Mouse (Mus musculus) frontal cortex, postnatal 25 days (tissue): ENCODE measurements around the gene Trim72.
"Not testable (repeated sequence)": the region's sequence is repeated elsewhere in the genome, so short reads cannot be mapped to it uniquely, and the experiment has no call there.

Experiments
- DNase-seq, 2 experiments: peaks; one replicate each; pipeline ENCODE4 v3.0.0; 2022; ENCODE audit warnings: low spot score in 2 of 2

Gene Trim72

GRCm38 (mm10) chr7:128006193-128006592 lies 2.4 kb downstream of the Trim72 start:
- DNase-seq, result no peak

DNA sequence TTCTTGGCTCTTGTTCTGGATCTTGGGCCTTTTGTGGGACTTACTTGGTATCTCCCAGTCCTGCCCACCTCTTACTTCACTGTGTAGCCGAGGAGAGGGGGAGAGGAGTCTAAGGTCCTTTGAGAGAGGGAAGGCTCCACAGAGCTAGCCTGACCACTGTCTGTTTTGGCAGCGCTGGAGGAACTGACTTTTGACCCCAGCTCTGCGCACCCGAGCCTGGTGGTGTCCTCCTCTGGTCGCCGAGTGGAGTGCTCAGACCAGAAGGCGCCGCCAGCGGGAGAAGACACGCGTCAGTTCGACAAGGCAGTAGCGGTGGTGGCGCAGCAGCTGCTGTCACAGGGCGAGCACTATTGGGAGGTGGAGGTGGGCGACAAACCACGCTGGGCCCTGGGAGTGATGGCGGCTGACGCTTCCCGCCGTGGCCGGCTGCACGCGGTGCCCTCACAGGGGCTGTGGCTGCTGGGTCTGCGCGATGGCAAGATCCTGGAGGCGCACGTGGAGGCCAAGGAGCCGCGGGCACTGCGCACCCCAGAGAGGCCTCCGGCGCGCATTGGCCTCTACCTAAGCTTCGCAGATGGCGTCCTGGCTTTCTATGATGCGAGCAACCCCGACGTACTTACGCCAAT lies 6.1 kb downstream of the Trim72 start:
- DNase-seq, result no peak

DNA sequence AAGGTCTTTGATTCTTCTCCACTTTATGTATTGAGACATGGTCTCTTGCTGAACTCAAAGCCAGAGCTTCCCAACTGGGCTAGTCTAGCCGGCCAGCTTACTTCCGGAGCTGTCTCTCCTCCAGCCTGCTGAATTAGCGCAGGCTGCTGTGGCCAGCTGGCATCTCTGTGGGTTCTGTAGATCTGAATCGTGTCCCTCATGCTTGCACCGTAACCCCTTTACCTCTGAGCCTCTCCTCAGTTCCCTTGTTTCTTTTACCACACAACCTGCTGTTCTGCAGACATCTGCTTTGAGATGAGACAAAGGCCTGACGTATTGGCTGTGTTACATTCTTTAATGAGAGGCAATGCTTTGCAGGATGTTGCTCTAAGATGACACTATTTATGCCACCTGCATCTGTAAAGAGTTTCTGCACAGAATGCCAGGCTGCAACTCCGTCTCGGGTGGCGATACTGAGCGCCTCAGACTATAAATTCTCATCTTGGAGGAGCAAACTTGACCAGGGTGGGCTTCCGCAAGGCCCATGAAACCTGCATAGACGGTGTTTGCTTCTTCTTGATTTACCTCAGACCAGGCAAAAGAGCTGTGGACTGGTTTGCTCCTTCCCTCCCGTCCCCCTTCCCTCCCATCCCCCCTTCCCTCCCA lies 8.5 kb downstream of the Trim72 start:
- no peak for DNase-seq

DNA sequence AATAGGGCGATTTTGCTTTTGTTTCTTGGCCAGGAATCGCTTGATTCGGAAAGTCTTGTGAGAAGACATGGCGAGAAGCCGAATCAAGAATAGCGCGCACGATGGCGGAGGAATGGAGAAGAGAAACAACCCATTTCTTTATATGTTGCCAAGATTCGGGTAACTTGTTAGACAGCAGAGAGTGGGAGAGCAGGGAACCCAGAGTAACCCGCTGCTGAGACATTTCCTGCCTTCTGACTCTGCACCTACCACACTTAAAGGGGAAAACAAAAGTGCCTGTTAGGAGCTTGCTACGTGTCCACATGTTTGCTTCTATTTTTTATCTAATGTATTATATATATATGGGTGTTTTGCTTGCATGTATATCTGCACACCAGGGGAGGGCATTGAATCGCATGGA lies 9.4 kb downstream of the Trim72 start:
- no peak for DNase-seq

- not testable (repeated sequence) for DNase-seq
Observed at GRCm38 (mm10) chr7:128016134-128016533, 12.4 kb downstream of the Trim72 start.

GRCm38 (mm10) chr7:128016650-128017049 lies 12.9 kb downstream of the Trim72 start:
- no peak for DNase-seq

- no peak for DNase-seq
Observed at GRCm38 (mm10) chr7:128018275-128018674, 14.5 kb downstream of the Trim72 start.

- no peak for DNase-seq
Observed at GRCm38 (mm10) chr7:128019187-128019586, 15.4 kb downstream of the Trim72 start.

DNA sequence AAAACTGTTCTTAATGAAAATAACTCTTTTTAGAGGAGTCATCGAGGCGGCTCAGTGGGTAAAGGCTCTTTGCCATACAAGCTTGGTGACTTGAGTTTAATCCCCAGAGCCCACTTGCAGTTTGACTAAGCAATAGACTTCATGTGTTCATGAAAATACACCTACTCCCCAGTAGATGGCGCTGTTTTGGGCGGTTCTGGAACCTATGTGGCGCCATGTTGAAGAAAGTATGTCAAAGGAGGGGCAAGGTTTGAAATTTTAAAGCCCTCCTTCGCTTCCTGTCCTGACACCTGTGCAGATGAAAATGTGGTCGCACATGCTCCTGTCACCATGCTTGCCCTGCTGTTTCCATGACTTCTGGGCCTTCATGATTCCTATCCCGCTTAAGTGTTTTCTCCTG lies 19.2 kb downstream of the Trim72 start:
- no peak for DNase-seq

GRCm38 (mm10) chr7:128023565-128023964 lies 19.8 kb downstream of the Trim72 start:
- DNase-seq, result no peak

DNA sequence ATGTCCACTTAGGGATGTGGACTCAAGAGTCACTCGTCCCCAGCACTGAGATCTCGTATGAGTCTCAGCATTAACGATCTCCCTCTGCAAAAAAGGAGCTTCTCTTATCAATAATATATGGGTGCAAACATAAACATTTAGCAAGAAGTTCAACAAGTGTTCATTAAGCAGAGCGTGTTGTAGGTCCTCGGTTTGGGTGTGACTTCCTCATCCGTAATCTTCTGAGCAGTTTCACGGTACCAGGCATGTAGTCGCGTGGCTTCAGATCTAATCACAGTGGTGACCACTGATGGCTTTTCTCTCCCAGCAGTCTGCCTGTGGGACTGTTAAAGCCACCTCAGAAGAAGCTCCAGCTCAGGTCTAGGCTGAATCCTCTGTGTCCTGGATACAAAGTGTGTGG lies 20.6 kb downstream of the Trim72 start:
- DNase-seq, result no peak

GRCm38 (mm10) chr7:128024932-128025331 lies 21.2 kb downstream of the Trim72 start:
- no peak for DNase-seq

DNA sequence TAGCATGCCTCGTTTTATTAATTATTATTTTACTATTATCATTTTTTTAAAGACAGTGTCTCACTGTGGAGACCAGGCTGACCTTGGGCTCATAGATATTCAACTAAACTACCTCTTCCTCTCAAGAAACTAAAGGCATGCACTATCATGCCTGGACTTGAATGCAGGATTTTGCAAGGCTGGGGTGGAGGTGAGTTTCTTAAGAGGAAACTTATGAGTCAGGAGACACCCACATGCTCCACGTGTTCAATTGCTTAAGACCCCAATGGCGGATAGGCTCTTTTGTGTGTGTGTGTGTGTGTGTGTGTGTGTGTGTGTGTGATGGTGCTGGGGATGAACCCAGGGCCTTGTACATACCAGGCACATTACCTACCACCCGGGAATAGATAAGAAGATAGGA lies 21.6 kb downstream of the Trim72 start:
- DNase-seq, result no peak

- no peak for DNase-seq
Observed at GRCm38 (mm10) chr7:128031403-128031976, 27.7 kb downstream of the Trim72 start.

- no peak for DNase-seq
Observed at GRCm38 (mm10) chr7:128032290-128032988, 28.7 kb downstream of the Trim72 start.

GRCm38 (mm10) chr7:128032989-128033293 lies 29.2 kb downstream of the Trim72 start:
- DNase-seq, result no peak

DNA sequence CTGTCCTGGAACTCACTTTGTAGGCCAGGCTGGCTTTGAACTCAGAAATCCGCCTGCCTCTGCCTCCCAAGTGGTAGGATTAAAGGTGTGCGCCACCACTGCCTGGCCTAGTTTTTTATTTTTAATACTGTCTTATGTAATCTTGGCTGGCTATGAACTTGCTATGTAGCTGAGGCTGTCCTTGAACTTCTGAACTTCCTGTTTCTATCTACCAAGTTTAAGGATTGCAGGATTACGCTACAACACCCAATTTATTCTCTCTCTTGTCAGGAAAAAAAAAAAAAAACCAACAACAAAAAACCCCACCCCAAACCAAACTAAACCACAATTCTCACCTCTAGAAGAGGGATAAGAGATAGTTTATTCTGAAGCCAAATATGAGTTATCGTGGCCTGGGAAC lies 29.9 kb downstream of the Trim72 start:
- no peak for DNase-seq

DNA sequence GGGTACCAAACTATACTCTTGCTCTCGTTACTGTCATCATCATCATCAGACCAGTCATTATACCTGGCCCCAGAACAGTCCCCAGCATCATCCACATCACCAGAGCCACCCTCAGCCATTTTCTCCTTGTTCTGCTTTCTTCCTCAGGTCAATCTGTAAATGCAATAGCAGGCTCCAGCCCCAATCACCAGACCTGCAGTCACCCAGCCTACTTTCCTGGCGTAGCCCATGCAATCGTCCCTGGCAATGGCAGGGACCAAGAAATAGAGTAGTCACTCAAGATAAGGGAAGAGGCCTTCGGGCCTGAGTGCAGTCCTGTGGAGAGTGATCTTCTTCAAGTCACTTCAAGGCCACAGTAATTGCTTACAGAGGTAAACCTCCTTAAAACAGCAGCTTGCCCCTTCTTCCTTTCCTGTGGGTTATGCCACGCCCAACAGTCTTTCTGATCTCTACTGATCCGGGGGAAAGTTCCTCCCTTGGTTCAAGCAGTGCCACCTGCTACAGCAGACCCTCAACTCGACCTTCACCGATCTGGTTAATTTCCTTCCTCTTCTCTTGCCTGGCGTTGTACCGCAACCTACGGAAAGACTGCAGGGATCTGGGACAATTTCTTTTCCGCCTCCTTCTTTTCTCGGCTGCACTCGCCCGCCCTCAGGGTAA lies 38.5 kb downstream of the Trim72 start:
- DNase-seq, result not testable (repeated sequence)

DNA sequence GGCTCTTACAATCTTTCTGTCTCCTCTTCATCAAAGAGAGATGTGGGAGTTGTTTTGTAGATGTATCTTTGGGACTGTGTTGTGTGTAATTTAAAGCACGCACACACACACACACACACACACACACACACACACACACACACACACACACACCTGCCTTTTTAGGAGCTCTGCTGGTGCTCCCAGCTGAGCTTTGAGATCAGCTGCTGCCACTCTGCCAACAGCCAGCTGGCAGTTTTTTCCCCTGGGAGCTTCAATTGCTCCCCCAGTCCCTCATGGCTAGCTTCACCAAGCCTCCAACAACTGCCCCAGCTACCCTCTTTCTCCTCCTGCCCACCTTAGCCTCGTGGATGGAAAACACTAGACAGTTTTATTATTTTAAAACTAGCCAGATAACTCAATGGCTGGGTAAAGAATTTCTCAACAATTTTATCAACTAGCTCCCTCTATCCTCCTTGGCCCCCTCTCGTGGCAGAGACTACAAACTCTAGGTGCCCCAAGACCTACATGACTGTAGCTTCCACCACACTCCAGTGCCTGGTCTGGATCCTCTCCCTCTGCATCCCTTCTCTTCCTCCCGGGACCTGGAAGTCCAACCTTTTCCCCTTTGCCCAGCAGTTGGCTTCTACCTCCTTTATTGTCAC lies 40.5 kb downstream of the Trim72 start:
- no peak for DNase-seq

DNA sequence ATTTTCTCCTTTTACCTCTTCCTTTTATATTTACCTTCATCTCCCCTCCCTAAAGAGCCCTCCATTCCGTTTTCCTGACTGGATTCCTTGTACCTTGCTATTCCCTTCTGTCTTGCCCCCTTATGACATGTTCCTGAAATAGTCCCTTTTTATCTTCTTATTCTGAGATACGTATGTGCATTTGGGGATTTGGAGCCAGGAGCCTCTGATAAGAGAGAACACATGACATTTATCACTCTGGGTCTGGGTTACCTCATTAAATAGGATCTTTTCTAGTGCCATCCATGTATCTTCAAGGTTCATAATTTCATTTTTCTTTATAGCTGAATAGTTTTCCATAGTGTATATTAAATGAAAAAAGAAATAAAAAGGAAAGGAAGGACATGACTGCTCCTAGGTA lies 41.9 kb downstream of the Trim72 start:
- no peak for DNase-seq

- no peak for DNase-seq
Observed at GRCm38 (mm10) chr7:128048819-128049218, 45.1 kb downstream of the Trim72 start.

DNA sequence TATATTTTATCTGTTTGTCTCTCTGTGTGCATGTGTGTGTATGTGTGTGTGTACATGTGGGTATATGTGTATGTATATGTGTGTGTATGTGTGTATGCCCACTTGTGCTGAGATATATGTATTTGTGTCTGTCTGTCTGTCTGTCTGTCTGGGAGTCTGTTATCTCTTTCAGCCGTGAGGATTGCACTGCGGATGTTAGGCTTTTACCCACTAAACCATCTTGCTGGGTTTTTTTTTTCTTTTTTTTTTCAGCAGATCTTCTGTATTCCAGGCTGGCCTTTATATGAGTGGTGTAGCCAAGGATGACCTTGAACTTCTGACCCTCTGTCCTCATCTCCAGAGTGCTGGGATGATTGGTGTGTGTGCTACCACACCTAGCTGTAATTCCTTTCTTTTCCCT lies 45.5 kb downstream of the Trim72 start:
- no peak for DNase-seq
